Mouse (Mus musculus): ENCODE results near the gene Ralbp1. TPM values are rescaled to one million over a fixed set of nuclear protein-coding genes. Genes with fewer than 3 reads are reported as not detected.

The Ralbp1 gene
- total and polyA plus RNA-seq, 3 experiments = 53.2 to 69.6 TPM; not detected in 1

- Histone ChIP-seq H3K27ac (ENCODE audit: control insufficient read depth, low read depth, low read length) (peak overlapping the region; percentile 81), H3K9me3 (replicated peaks; ENCODE audit: insufficient read depth, low read length) (no peaks in the 10 kb centered on the region), H3K4me1 (ENCODE audit: control insufficient read depth in 1 of 2, insufficient read depth in 2 of 2, low read length in 2 of 2) (peaks cover 0 to 18% of the 10 kb centered on the region in 2 experiments; a peak in 3 of 4 replicates), H3K27me3 (ENCODE audit: control insufficient read depth in 1 of 2, insufficient read depth in 2 of 2, low read length in 2 of 2) (no peaks in the 10 kb centered on the region), H3K4me3 (ENCODE audit: control insufficient read depth in 1 of 2, insufficient read depth in 1 of 2, low read depth in 2 of 2, low read length in 2 of 2) (peak overlapping the region; percentile 85 to 87), H3K36me3 (ENCODE audit: control insufficient read depth in 1 of 2, insufficient read depth in 2 of 2, low read length in 2 of 2) (peaks cover 0 to 9% of the 10 kb centered on the region in 2 experiments; a peak in 2 of 4 replicates), H3K9ac (ENCODE audit: control insufficient read depth, low read depth, low read length, poor library complexity, severe bottlenecking) (peak overlapping the region; percentile 88), H3K79me2 (ENCODE audit: control insufficient read depth, insufficient read depth, low read length, poor library complexity) (peaks cover 34% of the 10 kb centered on the region)
- peak; percentile 99 for DNase-seq (ENCODE audit: low read depth, low spot score)
- TF ChIP-seq JUND (IDR thresholded peaks at IDR 0.05; ENCODE audit: low read depth, low read length) (no peak), CTCF (IDR thresholded peaks at IDR 0.05 in 2 of 3, conservative IDR thresholded peaks at IDR 0.05 in 1 of 3; ENCODE audit: control insufficient read depth in 1 of 3, insufficient read depth in 1 of 3, low read depth in 2 of 3, low read length in 3 of 3, poor library complexity in 1 of 3, severe bottlenecking in 1 of 3) (no peak), ELF1 (IDR thresholded peaks at IDR 0.05; ENCODE audit: low read depth, low read length) (peak; percentile 75), CHD2 (IDR thresholded peaks at IDR 0.05; ENCODE audit: low read length) (peak; percentile 95), SIN3A (IDR thresholded peaks at IDR 0.05; ENCODE audit: low read length) (peak; percentile 84), TCF12 (IDR thresholded peaks at IDR 0.05; ENCODE audit: low read depth, low read length) (peak; percentile 51; the same call in 1 of the 2 replicates), KAT2A (conservative IDR thresholded peaks at IDR 0.05; ENCODE audit: low read depth, low read length) (peak; percentile 85), GATA1 (IDR thresholded peaks at IDR 0.05; ENCODE audit: low read depth, low read length) (no peak), ETS1 (IDR thresholded peaks at IDR 0.05; ENCODE audit: low read depth, low read length) (0 out of 2 replicates have a peak, but pooled peaks have one; percentile 1), ZNF384 (IDR thresholded peaks at IDR 0.05; ENCODE audit: low read depth, low read length) (no peak), MEF2A (IDR thresholded peaks at IDR 0.05; ENCODE audit: extremely low read depth, insufficient replicate concordance, low read depth, low read length, poor library complexity, severe bottlenecking) (no peak), MAZ (IDR thresholded peaks at IDR 0.05; ENCODE audit: low read depth, low read length) (peak; percentile 48; the same call in 1 of the 2 replicates), ZMIZ1 (IDR thresholded peaks at IDR 0.05; ENCODE audit: low read depth, low read length) (no peak; the same call in 1 of the 2 replicates), E2F4 (IDR thresholded peaks at IDR 0.05; ENCODE audit: borderline replicate concordance, low read depth, low read length) (no peak), EP300 (IDR thresholded peaks at IDR 0.05; ENCODE audit: low read depth in 1 of 2, low read length in 2 of 2) (no peak), SMC3 (IDR thresholded peaks at IDR 0.05; ENCODE audit: low read depth, low read length) (no peak), MAX (IDR thresholded peaks at IDR 0.05; ENCODE audit: low read length) (0 out of 2 replicates have a peak, but pooled peaks have one; percentile 41), TBP (IDR thresholded peaks at IDR 0.05; ENCODE audit: low read depth, low read length) (peak; percentile 82), MYB (IDR thresholded peaks at IDR 0.05; ENCODE audit: low read depth, low read length) (peak; percentile 25; the same call in 1 of the 2 replicates), ZKSCAN1 (IDR thresholded peaks at IDR 0.05; ENCODE audit: low read depth, low read length) (no peak), MXI1 (IDR thresholded peaks at IDR 0.05; ENCODE audit: low read depth, low read length) (peak; percentile 59), GABPA (IDR thresholded peaks at IDR 0.05; ENCODE audit: low read depth, low read length) (no peak), NRF1 (IDR thresholded peaks at IDR 0.05; ENCODE audit: insufficient read depth, low read depth, low read length, poor library complexity, severe bottlenecking) (peak; percentile 83), RAD21 (IDR thresholded peaks at IDR 0.05; ENCODE audit: low read depth, low read length) (no peak), RCOR1 (IDR thresholded peaks at IDR 0.05; ENCODE audit: low read depth, low read length) (no peak), ZC3H11A (IDR thresholded peaks at IDR 0.05; ENCODE audit: low read depth, low read length) (no peak), CHD1 (IDR thresholded peaks at IDR 0.05; ENCODE audit: low read depth, low read length) (no peak), TAL1 (IDR thresholded peaks at IDR 0.05; ENCODE audit: low read length) (no peak), USF2 (IDR thresholded peaks at IDR 0.05; ENCODE audit: borderline replicate concordance in 1 of 2, insufficient read depth in 1 of 2, low read depth in 1 of 2, low read length in 2 of 2) (no peak), POLR2AphosphoS5 (IDR thresholded peaks at IDR 0.05; ENCODE audit: borderline replicate concordance, low read depth, low read length) (no peak), MAFK (IDR thresholded peaks at IDR 0.05; ENCODE audit: borderline replicate concordance, low read depth, low read length) (no peak), POLR2AphosphoS2 (IDR thresholded peaks at IDR 0.05; ENCODE audit: low read length) (peak; percentile 85; the same call in 1 of the 2 replicates), BHLHE40 (IDR thresholded peaks at IDR 0.05; ENCODE audit: borderline replicate concordance, low read depth, low read length) (peak; percentile 41; the same call in 1 of the 2 replicates), NELFE (IDR thresholded peaks at IDR 0.05; ENCODE audit: low read depth, low read length) (peak; percentile 93), MYC (IDR thresholded peaks at IDR 0.05; ENCODE audit: low read depth, low read length) (no peak), HCFC1 (IDR thresholded peaks at IDR 0.05; ENCODE audit: low read depth, low read length) (peak; percentile 99)
Observed at GRCm38 (mm10) chr17:65884691-65885397, 754 bp downstream of the Ralbp1 start.
